Mouse (Mus musculus): ENCODE measurements around the gene Ears2. TPM values are rescaled to one million over a fixed set of nuclear protein-coding genes. Genes with fewer than 3 reads are reported as not detected.

The Ears2 gene
- total RNA-seq, 1 experiment from 2014 or later = 5.7 TPM

Other genes starting within 250 kb of the Ears2 start
- gene Scnn1b, start 202.2 kb downstream of the Ears2 start, total RNA-seq (2017) = not detected in 2 replicates
- gene Cog7, start 85.6 kb downstream of the Ears2 start, total RNA-seq (2017) = 12.8 and 14.7 TPM in 2 replicates
- gene Gga2, start 46.0 kb downstream of the Ears2 start, total RNA-seq (2017) = 11.3 and 14.0 TPM in 2 replicates
- gene Ubfd1, start 88 bp downstream of the Ears2 start, total RNA-seq (2017) = 33.9 and 39.3 TPM in 2 replicates
- 74.9 and 110 TPM in 2 replicates for gene Ndufab1, start 34.6 kb upstream of the Ears2 start, total RNA-seq (2017)
- gene Palb2, start 65.7 kb upstream of the Ears2 start, total RNA-seq (2017) = 14.0 and 27.4 TPM in 2 replicates
- 73.5 and 98.7 TPM in 2 replicates for gene Dctn5, start 65.8 kb upstream of the Ears2 start, total RNA-seq (2017)
- gene Plk1, start 92.2 kb upstream of the Ears2 start, total RNA-seq (2017) = 26.5 and 43.2 TPM in 2 replicates
- not detected in 2 replicates for gene Ern2, start 118.9 kb upstream of the Ears2 start, total RNA-seq (2017)
- gene Chp2, start 152.2 kb upstream of the Ears2 start, total RNA-seq (2017) = 0.88 TPM in 1 of 2 replicates, not detected in the other
- gene Prkcb, start 221.5 kb upstream of the Ears2 start, total RNA-seq (2017) = 11.8 and 15.6 TPM in 2 replicates

Data from hematopoietic stem cell, adult 5-6 weeks (primary cell).